ENCODE assay signal across 12 mouse cellular contexts in the genomic region with DNA sequence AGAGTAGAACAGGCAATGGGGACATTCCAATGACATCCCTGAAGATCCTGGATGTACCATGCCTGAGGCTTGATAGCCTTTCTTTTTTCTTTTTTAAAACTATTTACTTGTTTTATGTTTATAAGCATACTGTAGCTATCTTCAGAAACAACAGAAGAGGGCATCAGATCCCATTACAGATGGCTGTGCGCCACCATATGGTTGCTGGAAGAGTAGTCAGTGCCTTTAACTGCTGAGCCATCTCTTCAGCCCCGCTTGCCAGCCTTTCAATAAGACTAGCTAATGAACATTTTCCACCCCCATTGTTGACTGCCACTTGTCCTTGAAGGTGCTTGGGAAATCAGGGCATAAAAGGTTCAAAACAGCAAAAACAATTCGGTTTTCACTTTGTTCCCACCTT. TPM values are rescaled to one million over a fixed set of nuclear protein-coding genes. Genes with fewer than 3 reads are reported as not detected.
DNase-seq lines count a peak whose midpoint lies in the region.
"Had no signal": no experiment of that assay in that cellular context is flagged by ENCODE, and none has a peak within 500 bp of the region (broad histone marks: within the 10 kb centered on the region; RNA-seq: fewer than 3 reads in every experiment).

No protein-coding gene starts in this region.

- peak; percentile 72 to 75 for DNase-seq in cerebellum, postnatal 10 days
- DNase-seq in cerebellum, adult 11-12 months, result no peak
- DNase-seq in layer of hippocampus, adult 11-12 months (ENCODE audit: low spot score), result peak; percentile 56
- no peak for DNase-seq in layer of hippocampus, postnatal 36 days
- DNase-seq in right cerebral cortex, adult 18-20 months, result peak; percentile 39
- no peak for DNase-seq in right cerebral cortex, postnatal 36 days (ENCODE audit: low spot score in 2 of 2)
- DNase-seq in right cerebral cortex, postnatal 4 days, result peak; percentile 42
- no peak for DNase-seq in ovary, postnatal 10 days (ENCODE audit: low spot score)
- DNase-seq: adrenal gland, postnatal 25 days; heart, adult 2 months; lung, postnatal 10 days; thymus, postnatal 4 days had no signal

RNA-seq across cellular contexts. Expression of gene Fhad1, which starts 31.2 kb away (rescaled TPM):
- 1 to 10 TPM; 8.6 to 9.7 TPM for total RNA-seq in layer of hippocampus, postnatal 36 days (2021)

Comparison
In these comparisons a context has a peak if more than half of its experiments do, and no peak if none do; other contexts are left out.
1. DNase-seq: peak in cerebellum, postnatal 10 days (2 of 2), layer of hippocampus, adult 11-12 months (single experiment), right cerebral cortex, adult 18-20 months (single experiment) and right cerebral cortex, postnatal 4 days (single experiment); none in cerebellum, adult 11-12 months (single experiment), layer of hippocampus, postnatal 36 days (0 of 2), right cerebral cortex, postnatal 36 days (0 of 2) and ovary, postnatal 10 days (single experiment).